Mouse (Mus musculus) liver, embryonic 14.5 days (tissue): ENCODE data around the gene Rad54l2.

ENCODE experiments used
- CTCF ChIP-seq: IDR thresholded peaks from 2 replicates; pipeline ENCODE4 v1.5.1; 2016; ENCODE audit warnings: antibody characterized with exemption, low read depth, control low read depth
- EP300 ChIP-seq: IDR thresholded peaks from 2 replicates; pipeline ENCODE4 v1.6.1; 2016; ENCODE audit warnings: antibody characterized with exemption, low read depth

- TF ChIP-seq CTCF, result no peak
- TF ChIP-seq EP300, result no peak
Observed at GRCm38 (mm10) chr9:106771770-106772169, 17.2 kb downstream of the Rad54l2 start.
